Mouse (Mus musculus) lung, postnatal 4 days (tissue): ENCODE results near the gene Gpr137.
"Not testable (repeated sequence)": the region's sequence is repeated elsewhere in the genome, so short reads cannot be mapped to it uniquely, and the experiment has no call there.

Experiments used
- DNase-seq, 2 experiments: peaks; one replicate each; pipeline ENCODE4 v3.0.0; 2021

The Gpr137 gene

GRCm38 (mm10) chr19:6903031-6903430 lies 39.2 kb downstream of the Gpr137 start:
- DNase-seq = no peak

- no peak for DNase-seq
Measured at GRCm38 (mm10) chr19:6899641-6900040, 42.6 kb downstream of the Gpr137 start.

GRCm38 (mm10) chr19:6895608-6896305 lies 46.5 kb downstream of the Gpr137 start:
- DNase-seq = not testable (repeated sequence)

DNA sequence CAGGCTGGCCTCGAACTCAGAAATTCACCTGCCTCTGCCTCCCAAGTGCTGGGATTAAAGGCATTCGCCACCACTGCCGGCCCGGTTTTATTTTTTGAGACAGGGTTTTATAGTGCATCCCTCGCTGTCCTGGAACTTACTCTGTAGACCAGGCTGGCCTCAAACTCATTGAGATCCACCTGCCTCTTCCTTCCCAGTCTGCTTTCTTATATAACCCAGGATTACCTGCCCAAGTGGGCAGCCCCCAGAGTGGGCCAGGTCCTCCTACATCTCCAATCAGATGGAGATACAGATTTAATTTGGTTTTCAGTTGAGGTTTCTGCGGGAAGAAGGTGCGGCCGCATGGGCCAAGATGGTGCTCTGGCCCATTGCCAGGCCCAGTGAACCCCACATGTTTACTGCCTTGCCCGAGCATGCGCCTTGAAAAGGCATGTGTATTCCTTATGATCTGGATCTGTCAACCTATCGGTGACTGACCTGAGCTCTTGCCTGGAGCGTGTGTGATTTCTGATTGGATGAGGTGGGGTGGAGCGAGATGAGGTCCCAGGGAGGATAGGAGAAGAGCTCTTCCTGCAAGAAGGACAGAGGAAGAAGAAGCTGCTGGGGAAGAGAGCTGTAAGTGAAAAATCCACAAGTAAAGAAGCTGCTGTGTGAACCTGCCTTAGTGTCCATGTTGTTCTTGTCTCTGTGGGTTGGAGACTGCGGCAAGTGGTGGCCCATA lies 48.4 kb downstream of the Gpr137 start:
- DNase-seq = no peak

GRCm38 (mm10) chr19:6892512-6892911 lies 49.8 kb downstream of the Gpr137 start:
- DNase-seq = no peak
